Mouse (Mus musculus): ENCODE measurements around the gene Faf2. TPM values are rescaled to one million over a fixed set of nuclear protein-coding genes. Genes with fewer than 3 reads are reported as not detected.
"Not testable (repeated sequence)": the region's sequence is repeated elsewhere in the genome, so short reads cannot be mapped to it uniquely, and the experiment has no call there.

Gene Faf2
- total RNA-seq, 2 experiments from 2014 or later, result 29.7 to 31.4 TPM

- intact Hi-C loops (cut with DNase I), result no loop called here
- no peak for DNase-seq
Measured at GRCm38 (mm10) chr13:54603501-54603900, 18.1 kb upstream of the Faf2 start.

GRCm38 (mm10) chr13:54604221-54604620, 17.4 kb upstream of the Faf2 start:
- intact Hi-C loops (cut with DNase I), result no loop called here
- DNase-seq, result no peak

GRCm38 (mm10) chr13:54605426-54605825, 16.2 kb upstream of the Faf2 start:
- intact Hi-C loops (cut with DNase I), result no loop called here

GRCm38 (mm10) chr13:54607204-54607603, 14.4 kb upstream of the Faf2 start:
- no peak for DNase-seq
- intact Hi-C loops (cut with DNase I), result no loop called here

More at GRCm38 (mm10) chr13:54605426-54605825, 16.2 kb upstream of the Faf2 start:
- no peak for DNase-seq

GRCm38 (mm10) chr13:54608002-54608401, 13.6 kb upstream of the Faf2 start:
- intact Hi-C loops (cut with DNase I), result no loop called here
- DNase-seq, result no peak

- intact Hi-C loops (cut with DNase I), result no loop called here
- peak; percentile 21 to 33 for DNase-seq
Measured at GRCm38 (mm10) chr13:54608666-54609065, 12.9 kb upstream of the Faf2 start.

- intact Hi-C loops (cut with DNase I), result no loop called here
- DNase-seq, result no peak
Measured at GRCm38 (mm10) chr13:54609301-54609700, 12.3 kb upstream of the Faf2 start.

- no peak for DNase-seq
- intact Hi-C loops (cut with DNase I), result loop anchor here (2.0 kb wide), 2 partner anchors 20 to 46 kb away; partner anchors contain the start of genes 4833439L19Rik, Higd2a and Nop16
Measured at GRCm38 (mm10) chr13:54610613-54610971, 11.0 kb upstream of the Faf2 start.

- intact Hi-C loops (cut with DNase I), result loop anchor here (2.0 kb wide), 2 partner anchors 20 to 46 kb away; partner anchors contain the start of genes 4833439L19Rik, Higd2a and Nop16
- peak; percentile 94 to 95 for DNase-seq
Measured at GRCm38 (mm10) chr13:54610972-54611754, 10.4 kb upstream of the Faf2 start, which contains the start of gene Cltb. Gene Cltb, minus strand, starts transcription at chr13:54611344.

- intact Hi-C loops (cut with DNase I), result not testable (repeated sequence)
Measured at GRCm38 (mm10) chr13:54613141-54613540, 8.4 kb upstream of the Faf2 start.

GRCm38 (mm10) chr13:54616307-54616706, 5.3 kb upstream of the Faf2 start:
- intact Hi-C loops (cut with DNase I), result no loop called here
- no peak for DNase-seq

More at GRCm38 (mm10) chr13:54613141-54613540, 8.4 kb upstream of the Faf2 start:
- not testable (repeated sequence) for DNase-seq

- intact Hi-C loops (cut with DNase I), result no loop called here
- DNase-seq, result no peak
Measured at GRCm38 (mm10) chr13:54616998-54617397, 4.6 kb upstream of the Faf2 start.

GRCm38 (mm10) chr13:54621960-54622521, 457 bp downstream of the Faf2 start:
- intact Hi-C loops (cut with DNase I), result loop anchor here (5.0 to 10.0 kb wide), 4 partner anchors 65 to 377 kb away; no protein-coding TSS in a partner anchor
- peak in 1 of 2 experiments; percentile 14 for DNase-seq

GRCm38 (mm10) chr13:54629128-54629527, 7.5 kb downstream of the Faf2 start:
- intact Hi-C loops (cut with DNase I), result loop anchor here (10.0 kb wide), 1 partner anchor 384 kb away; no protein-coding TSS in a partner anchor
- no peak for DNase-seq

- intact Hi-C loops (cut with DNase I), result no loop called here
- DNase-seq, result no peak
Measured at GRCm38 (mm10) chr13:54632731-54633277, 11.2 kb downstream of the Faf2 start.

GRCm38 (mm10) chr13:54635011-54635410, 13.4 kb downstream of the Faf2 start:
- DNase-seq, result no peak
- intact Hi-C loops (cut with DNase I), result no loop called here

- DNase-seq, result no peak
- intact Hi-C loops (cut with DNase I), result no loop called here
Measured at GRCm38 (mm10) chr13:54650461-54650860, 28.9 kb downstream of the Faf2 start.

GRCm38 (mm10) chr13:54660877-54661276, 39.3 kb downstream of the Faf2 start:
- DNase-seq, result no peak
- intact Hi-C loops (cut with DNase I), result no loop called here

GRCm38 (mm10) chr13:54661358-54661757, 39.8 kb downstream of the Faf2 start:
- DNase-seq, result no peak
- intact Hi-C loops (cut with DNase I), result no loop called here

- intact Hi-C loops (cut with DNase I), result no loop called here
- DNase-seq, result no peak
Measured at GRCm38 (mm10) chr13:54663999-54664398, 42.4 kb downstream of the Faf2 start.

- no peak for DNase-seq
- intact Hi-C loops (cut with DNase I), result no loop called here
Measured at GRCm38 (mm10) chr13:54664509-54664908, 42.9 kb downstream of the Faf2 start.

All from heart, postnatal 14 days (tissue).